Mouse (Mus musculus) induced T-regulatory cell, adult 2 months (primary cell): ENCODE measurements around the gene Pan3.
"Not testable (repeated sequence)": the region's sequence is repeated elsewhere in the genome, so short reads cannot be mapped to it uniquely, and the experiment has no call there.

Experiments
- DNase-seq: peaks from one replicate; pipeline ENCODE4 v3.0.0-alpha.2; 2012; ENCODE audit warnings: low read depth

Pan3 gene

DNA sequence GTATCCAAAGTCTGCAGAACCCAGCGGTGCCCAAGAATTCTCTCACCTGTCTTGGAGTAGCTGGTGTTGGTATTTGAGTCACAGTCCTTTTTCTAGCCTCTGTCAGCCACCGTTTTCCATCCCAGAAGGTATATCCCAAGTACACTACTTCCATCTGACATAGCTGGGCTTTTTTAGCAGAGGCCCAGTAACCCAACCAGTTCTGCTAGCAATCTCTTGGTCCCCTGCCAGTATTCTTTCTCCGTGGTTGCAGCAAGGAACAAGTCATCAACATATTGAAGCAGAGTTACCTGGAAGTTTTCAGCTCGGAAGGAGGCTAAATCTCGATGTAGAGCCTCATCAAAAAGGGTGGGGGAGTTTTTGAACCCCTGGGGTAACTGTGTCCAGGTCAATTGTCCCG is 127.7 kb downstream of the Pan3 start:
- DNase-seq = not testable (repeated sequence)

DNA sequence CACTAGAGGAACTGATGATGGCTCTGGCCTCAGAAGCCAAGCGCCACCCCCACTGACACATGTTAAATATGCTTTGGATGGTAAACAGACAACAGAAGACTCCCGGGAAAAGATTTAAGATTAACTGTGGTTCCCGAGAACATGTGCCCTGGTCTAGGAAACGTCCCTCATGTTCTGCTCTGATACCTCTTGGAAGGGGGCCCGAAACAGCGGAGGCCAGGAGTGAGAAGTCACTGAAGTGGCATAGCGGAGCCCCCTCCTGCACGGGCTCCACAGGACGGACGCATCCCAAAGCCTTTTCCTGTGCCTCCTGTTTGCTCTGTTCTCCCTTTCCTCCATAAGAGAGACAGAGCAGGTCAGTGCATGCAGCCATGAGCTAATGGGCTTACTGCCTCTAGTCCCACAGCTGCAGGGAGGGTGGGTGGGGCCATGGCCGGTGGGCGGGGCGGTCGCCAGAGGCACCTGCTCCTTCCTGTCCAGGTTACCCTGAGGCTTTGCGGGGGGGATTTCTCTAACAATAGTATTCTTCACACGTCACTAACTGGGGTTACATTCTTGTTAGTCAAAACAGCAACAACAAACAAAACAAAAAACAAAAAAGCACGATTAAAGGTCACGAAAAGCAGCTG is 133.7 kb downstream of the Pan3 start:
- DNase-seq = peak; percentile 67

DNA sequence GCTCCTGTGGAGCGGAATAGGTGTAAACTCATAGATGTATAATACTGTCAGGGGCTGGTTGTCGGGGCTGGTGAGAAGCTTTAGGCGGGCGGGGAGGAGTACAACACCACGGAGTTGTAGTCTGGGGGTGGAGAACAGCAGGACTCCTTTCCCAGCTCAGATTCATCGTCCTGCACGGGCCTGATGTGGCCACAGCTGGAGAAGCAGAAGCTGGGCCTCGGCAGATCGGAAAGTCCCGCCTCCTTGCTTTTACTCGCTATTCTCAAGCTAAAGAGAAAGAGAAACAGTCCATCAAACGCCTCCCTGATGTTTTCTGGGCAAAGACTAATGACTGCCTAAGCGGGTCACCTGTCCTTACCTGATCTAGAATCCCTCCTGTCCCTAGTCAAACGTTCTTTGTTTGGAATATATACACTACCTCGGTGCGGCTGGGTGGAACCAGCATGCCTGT is 134.2 kb downstream of the Pan3 start:
- DNase-seq = peak; percentile 73

DNA sequence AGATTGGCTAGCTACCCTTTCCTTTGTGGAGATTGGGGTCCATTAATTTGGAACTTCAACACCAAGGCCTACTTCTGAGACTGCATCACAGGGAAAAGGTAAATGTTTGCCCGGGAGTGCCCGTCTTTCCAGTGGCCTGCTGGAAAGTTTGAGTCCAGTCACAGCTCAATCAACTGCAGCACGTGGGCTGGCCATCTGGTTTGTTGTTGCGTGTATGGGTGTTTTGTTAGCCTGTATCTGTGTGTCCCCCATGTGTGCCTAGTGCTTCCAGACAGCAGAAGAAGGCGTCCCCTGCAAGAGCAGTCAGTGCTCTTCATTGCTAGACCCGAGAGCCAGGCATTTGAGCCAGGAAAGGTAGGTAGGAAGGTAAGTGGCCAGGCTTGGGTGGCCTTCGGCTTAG is 135.5 kb downstream of the Pan3 start:
- DNase-seq = no peak

DNA sequence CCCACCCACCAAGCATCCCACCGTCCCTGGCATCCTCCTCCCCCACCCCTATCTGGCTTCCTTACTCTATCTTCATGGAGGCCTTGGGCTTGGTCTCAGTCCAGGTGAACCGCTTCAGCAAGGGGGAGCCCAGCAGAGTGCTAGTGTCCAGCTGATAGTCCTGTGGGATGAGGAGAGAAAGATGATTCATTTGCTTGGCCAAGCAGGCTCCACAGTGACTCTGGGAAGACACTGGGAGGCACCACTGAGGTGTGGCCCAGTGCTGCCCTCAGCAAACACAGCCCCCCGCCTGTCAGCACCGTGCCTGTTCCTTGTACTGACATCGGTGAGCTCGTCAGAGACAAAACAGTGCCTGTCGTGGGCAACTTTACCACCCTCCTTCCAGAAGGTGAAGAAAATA is 136.4 kb downstream of the Pan3 start:
- no peak for DNase-seq

DNA sequence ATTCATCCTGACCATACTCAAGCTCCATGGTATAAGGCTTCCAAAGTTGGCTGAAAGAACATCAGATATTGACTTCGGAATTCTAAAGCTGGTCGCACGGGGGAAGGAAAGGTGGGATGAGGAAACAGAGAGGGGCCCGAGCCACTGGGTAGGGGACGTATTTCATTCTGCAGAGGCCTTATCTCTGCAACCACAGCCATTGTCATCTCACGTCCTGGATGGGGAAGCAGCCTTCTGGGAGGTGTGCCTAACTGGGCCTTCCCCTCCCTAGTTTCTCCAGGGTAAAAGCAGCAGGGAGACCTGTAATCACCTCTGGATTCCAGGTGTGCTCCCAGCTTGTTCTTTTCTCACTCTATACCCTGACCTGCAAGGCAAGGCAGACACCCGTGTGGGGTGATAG is 142.7 kb downstream of the Pan3 start:
- no peak for DNase-seq

DNA sequence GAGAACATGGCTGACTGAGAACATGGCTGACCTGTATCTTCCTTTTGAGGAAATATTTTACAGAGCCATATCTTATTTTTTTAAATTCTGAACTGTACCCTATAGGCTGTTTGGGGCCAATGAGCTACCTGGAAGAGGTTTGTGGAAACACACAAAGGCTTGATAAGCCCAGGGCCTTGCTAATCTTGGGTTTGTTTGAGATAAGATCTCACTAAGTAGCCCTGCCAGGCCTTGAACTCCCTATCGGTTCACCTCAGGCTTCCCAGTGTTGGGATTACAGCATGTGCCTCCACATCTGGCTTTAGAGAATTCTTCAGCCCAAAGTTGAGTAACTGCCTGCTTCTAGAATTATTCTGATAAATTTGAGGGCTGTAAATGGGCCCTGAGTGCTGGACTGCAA is 143.6 kb downstream of the Pan3 start:
- no peak for DNase-seq

DNA sequence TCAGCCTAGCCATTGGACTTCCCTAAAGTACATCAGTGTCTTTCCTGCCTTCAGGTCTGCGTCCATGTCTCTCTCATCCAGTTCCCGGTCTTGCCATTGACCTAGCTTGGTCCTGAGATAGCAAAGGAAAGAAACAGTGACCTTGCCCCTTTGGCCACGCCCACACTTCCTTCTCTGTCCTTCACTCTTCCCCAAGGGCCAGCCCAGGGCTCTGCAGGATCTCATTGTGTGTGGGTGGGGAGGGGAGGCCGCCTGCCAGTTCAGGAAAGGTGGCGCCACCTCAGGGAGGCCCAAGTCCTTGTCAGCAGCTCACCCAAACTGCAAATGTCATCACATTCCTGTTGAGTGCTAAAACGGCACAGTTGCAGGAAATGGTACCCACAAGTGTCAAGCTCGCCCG is 144.6 kb downstream of the Pan3 start:
- DNase-seq = peak; percentile 8

DNA sequence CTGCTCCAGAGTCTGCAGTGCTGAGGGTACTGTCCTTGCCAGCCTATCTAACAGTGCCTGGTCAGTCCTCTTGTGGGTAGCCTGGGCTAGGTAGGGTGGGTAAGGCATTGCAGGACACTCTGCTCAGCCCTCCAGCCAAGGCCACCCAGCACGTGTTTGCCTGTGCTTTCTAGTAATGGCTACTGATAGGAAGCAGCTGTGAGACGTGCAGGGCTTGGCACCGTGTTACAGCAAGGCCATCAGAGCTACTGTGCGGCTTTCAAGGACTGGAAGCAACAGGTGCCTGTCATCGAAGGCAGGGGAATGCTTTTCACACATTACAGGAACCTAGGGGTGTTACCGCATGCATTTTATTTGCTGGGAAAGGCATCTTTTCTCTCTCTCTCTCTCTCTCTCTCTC is 147.0 kb downstream of the Pan3 start:
- no peak for DNase-seq

DNA sequence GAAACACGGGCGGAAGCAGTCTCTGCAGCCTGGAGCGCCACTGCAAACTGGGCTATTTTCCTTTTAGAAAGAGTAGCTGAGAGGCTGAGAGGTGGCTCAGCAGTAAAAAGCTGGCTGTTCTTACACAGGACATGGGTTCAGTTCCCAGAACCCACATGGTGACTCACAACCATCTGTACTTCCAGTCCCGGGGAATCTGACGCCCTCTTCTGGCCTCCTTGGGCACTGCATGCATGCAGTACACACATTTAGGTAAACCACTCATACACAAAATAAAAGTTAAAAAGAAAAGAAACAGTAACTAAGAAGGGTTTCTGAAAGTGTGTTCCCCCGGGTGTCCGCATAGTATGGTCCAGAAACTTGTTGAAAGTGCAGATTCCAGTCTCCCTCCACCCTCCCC is 149.2 kb downstream of the Pan3 start:
- DNase-seq = peak; percentile 14

DNA sequence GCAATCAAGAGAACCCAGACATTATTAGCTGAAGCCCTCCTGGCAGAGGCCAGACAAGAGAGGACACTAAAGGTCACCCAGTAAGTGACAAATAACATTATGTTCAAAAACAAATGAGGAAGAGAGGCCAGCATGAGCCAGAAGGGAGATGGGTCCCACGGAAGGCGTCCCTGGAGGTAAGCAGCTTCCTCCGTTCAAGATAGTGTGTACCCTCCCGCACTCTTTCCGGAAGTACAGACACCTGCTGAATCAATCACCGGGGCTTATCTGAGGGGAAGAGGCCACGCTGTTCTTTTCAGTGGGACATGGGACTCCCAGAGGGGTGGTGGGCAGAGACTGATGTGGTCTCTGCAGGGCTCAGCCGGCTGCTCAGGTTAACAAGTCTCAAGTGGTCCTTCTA is 149.7 kb downstream of the Pan3 start:
- DNase-seq = no peak

DNA sequence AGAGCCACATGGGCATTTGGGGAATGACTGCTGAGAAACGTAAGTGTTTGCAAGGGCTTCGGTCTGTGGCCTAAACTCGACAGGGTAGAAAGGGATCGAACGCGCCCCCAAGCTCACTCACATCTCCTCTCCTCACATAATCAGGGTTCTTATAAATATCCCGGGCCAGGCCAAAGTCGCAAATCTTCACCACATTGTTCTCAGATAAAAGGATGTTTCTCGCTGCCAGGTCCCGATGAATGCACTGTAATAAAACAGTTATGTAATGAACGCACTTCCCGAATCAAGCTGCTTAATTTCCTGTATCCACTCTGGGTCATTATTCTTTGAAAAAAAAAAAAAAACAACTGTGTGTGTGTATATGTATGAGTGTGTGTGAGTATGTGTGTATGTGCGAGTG is 150.2 kb downstream of the Pan3 start:
- DNase-seq = no peak

DNA sequence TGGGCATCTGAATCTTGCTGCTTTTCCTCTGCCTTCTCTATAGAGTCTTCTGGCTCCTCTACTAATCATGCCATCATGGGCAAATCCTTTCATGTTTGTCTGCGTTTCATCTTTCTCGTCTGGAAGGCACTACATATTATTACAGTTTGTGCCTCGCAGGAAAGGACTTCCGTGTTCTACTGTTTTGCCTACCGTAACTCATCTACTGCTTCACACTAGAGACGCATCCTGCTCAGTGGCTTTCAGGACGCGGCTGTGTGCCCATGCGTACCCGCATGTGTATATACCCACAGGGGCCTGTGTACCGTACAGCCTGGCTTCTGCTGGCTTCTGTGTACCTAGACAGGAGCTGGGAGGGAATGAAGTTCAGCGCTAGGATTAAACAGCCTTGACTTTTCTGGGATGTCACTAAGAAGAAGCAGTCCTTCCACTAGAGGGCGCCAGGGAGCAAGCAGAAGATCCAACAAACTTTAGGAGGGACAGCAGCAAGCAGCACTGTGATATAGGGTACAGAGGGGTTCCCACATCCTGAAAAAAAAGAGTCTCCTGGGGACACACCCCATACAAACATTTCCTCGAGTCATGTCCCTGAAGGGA is 153.8 kb downstream of the Pan3 start:
- peak; percentile 74 for DNase-seq

DNA sequence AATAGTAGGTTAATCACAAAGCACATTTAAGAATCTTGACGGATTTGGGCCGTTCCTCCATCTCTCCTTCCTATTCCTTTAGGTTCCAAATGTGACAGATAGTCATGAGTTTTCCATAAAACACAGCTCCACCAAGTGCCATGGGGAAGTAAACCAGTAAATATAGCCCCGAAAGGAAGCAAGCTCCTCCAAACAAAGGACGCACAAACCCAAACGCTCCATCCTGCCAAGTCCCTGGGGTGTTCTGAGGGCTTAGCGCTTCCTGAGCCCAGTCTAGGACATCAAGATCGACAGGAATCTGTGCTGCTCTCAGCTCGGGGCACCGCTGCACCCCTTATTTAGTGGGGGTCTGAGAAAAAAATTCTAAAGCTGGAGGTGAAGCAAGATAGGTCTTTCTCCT is 154.7 kb downstream of the Pan3 start:
- no peak for DNase-seq

DNA sequence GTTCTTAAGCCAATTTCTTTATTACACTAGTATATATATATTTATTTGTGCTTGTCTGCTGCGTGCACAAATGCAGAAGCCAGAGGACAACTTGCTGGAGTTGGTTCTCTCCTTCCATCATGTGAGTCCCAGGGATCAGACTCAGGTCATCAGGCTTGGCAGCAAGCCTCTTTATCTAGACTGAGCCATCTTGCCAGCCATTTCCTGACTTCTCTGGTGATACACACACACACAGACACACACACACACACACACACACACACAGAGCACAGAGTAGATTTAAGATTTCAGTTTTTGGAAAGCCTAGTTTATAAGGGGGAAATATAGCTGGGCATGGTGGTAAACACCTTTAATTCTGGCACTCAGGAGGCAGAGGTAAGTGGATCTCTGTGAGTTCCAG is 155.1 kb downstream of the Pan3 start:
- no peak for DNase-seq

DNA sequence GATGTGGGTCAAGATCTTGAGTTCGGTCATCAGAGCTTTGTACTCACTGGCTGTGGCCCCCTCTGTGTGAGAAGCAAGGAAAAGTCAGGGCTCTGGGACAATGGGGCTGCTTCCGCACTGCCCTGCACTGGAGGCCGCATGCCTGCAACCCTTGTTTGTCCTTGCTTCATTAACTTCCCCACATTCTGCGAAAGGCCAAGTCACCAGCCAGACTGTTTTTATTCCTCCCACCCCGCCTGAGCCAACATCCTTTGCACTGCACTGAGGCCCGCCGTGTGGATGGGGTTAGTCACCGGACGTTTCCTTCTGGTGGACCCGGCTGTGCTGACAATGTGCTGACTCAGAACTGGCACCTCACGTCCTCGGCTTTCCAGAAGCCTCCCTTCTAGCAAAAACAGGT is 159.9 kb downstream of the Pan3 start:
- no peak for DNase-seq

DNA sequence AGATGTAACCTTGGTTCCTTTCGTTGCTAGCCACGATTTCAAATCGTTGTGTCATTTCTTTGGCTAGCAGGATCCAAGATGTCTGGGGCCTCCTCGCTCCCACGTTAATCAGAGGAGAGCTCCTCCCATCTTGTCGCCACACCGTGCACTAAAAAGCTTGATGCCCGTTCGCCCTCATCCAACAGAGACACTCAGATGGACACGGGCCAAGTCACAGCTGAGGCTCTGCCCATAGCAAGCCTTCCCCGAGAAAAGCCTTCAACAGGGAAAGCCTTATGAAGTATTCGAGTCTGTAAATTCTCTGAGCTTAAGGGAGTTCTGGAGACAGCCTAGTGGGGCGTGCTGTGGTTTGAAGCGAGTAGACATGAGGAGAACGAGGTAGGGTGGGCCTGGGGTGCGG is 167.9 kb downstream of the Pan3 start:
- no peak for DNase-seq
